Mouse (Mus musculus) megakaryocyte-erythroid progenitor cell, adult 5 weeks (primary cell): Measurements from ENCODE around the gene Il20ra. TPM values are rescaled to one million over a fixed set of nuclear protein-coding genes. Genes with fewer than 3 reads are reported as not detected.

ENCODE experiments used
- polyA plus RNA-seq: library from polyadenylated mRNA; stranded (reverse); fragments of >175 nt; gene quantifications from 2 replicates; pipeline ENCODE4 v1.2.3, GENCODE M21; 2012

Il20ra gene
- 0.24 and 0.31 TPM in 2 replicates for polyA plus RNA-seq

GRCm38 (mm10) chr10:19712421-19712836 is at the start of gene Il20ra:
Gene Il20ra, plus strand, starts transcription at chr10:19712570.

Other genes with a start within 250 kb of the Il20ra start
- 23.6 and 30.4 TPM in 2 replicates for gene Ifngr1, start 120.6 kb upstream of the Il20ra start, polyA plus RNA-seq
- gene Il22ra2, start 90.6 kb upstream of the Il20ra start, polyA plus RNA-seq = 0.33 and 0.39 TPM in 2 replicates
- 18.7 and 26.7 TPM in 2 replicates for gene Slc35d3, start 138.9 kb downstream of the Il20ra start, polyA plus RNA-seq
- 15.1 and 16.8 TPM in 2 replicates for gene Pex7, start 195.1 kb downstream of the Il20ra start, polyA plus RNA-seq
- 2.9 and 3.1 TPM in 2 replicates for gene Map3k5, start 221.9 kb downstream of the Il20ra start, polyA plus RNA-seq